Mouse (Mus musculus): ENCODE measurements around the gene Gm4924.

The Gm4924 gene

GRCm38 (mm10) chr10:82354083-82355010 is at the start of gene Gm4924:
Gene Gm4924, plus strand, starts transcription at chr10:82354255.
- DNase-seq (ENCODE audit: low read depth, low spot score), result peak; percentile 90

DNA sequence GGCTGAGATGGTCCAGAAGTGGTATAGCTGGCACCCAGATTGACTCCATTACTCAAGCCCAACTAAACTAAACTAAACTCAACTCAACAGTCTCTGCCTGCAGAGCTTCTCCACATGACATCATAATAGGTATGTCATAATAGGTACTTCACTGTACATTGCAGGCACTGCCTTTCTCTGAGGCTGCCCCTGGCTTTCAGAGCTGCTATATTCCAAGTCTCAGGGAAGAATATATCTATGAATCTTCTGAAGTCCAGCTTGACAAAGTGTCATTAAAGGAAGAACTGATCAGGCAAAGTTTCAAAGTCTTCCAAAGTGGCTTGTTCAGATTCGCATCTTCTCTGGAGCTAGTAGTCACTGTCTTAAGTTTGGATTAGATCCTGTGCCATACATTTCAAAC is 37.6 kb upstream of the Gm4924 start, which contains the start of gene 4932415D10Rik:
4932415D10Rik (minus strand) TSS at position 101 of the 400 bp plus-strand sequence.
- no peak for DNase-seq (ENCODE audit: low read depth, low spot score)

DNA sequence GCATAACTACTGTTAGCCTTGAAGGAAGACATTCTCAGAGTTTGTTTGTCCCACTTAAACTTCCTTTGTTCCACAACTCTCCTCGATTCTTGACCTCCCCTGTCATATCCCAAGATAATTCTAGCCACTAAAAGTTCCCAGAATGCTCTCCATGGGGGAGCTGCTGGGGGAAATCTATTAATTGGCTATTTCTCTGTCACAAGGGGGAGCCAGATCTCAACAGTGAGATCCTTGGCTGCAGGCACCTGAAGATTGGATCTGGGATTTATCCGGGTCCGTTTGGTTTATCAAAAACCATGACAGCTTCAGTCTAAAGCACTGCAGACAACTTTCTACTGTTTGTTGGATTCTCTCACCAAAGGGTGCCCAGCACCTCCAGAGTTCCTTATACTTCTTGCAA is 33.9 kb upstream of the Gm4924 start:
- no peak for DNase-seq (ENCODE audit: low read depth, low spot score)

GRCm38 (mm10) chr10:82329826-82330225 is 24.2 kb upstream of the Gm4924 start:
- no peak for DNase-seq (ENCODE audit: low read depth, low spot score)

DNA sequence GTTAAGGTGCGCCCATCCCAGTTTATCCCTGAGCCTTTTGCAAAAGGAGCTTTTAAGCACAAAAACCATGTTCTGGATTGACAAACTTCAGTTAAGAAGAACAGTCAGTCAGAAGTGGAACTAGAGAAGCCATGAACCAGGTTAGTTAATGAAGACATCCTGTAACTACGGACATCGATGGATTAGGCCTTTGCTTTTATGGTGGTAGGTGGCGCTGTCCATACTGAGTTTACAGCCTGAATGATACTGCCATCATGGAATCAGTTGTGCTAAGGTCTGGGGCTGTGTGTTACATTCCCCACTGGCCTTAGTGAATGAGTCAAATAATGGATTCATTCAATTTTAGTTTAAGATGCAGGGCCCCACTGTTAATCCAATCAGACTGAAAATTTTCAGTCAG is 1.3 kb downstream of the Gm4924 start:
- DNase-seq (ENCODE audit: low read depth, low spot score), result no peak

- no peak for DNase-seq (ENCODE audit: low read depth, low spot score)
Observed at GRCm38 (mm10) chr10:82361911-82362310, 7.9 kb downstream of the Gm4924 start.

DNA sequence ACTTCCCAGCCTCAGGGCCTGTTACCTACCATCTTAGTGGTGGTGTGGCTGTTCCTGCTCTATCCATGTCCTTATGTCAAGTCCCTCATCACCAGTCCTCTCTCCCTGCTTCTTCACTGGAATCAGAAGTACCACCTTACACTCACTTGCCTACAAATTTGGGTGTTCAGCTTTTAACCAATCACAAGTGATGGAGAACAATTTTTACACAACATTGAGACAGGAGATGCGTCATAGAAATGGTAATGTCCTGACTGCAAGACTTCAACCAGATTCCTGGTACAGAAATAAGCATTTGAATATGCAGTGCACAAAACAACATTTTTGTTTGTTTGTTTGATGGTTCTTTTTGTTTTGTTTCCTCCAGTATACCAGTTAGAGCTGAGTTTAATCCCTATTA is 28.9 kb downstream of the Gm4924 start:
- DNase-seq (ENCODE audit: low read depth, low spot score), result no peak

DNA sequence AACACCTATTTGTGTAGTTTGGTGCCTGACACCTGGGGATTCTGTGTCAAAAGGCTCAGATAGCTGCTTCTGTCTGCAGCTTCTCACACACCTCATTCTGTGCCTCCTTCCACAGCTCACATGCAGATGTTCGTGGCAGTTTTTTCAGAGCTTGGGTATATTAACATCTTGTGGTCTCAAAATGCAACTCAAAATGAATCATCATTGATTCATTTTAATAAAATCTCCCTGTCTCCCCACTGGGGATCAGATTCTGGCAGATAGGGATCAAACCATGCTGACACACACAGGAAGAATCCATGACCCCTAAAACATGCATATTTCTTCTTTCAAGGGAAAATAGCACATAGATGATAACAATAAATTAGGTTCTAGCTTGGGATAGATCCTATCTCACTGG is 55.5 kb downstream of the Gm4924 start:
- DNase-seq (ENCODE audit: low read depth, low spot score), result no peak

DNA sequence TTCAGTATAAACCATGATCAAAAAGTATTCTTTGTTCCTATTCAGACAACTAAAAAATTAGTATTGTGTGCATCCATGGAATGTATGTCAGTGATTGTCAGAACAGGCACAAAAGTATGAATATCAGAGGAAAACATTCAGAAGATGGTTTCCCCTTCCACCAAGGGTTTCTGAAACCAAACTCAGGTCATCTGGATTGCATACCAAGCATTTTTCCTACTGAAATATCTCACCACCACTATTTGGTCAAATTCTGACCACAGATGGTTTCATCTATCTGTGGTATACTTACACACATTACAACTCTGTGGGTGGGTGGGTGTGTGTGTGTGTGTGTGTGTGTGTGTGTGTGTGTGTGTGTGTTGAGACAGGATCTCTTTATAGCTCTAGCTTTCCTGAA is 69.6 kb downstream of the Gm4924 start:
- DNase-seq (ENCODE audit: low read depth, low spot score), result no peak
